Mouse (Mus musculus) kidney, postnatal 36 days (tissue): ENCODE measurements around the gene Ablim1.
A peak's percentile ranks its signal among the peaks of the same experiment; 100 is the strongest.

Source experiments
- DNase-seq, 2 experiments: peaks; one replicate each; pipeline ENCODE4 v3.0.0; 2021 to 2022; ENCODE audit warnings: mixed read lengths in 2 of 2

Gene Ablim1

DNA sequence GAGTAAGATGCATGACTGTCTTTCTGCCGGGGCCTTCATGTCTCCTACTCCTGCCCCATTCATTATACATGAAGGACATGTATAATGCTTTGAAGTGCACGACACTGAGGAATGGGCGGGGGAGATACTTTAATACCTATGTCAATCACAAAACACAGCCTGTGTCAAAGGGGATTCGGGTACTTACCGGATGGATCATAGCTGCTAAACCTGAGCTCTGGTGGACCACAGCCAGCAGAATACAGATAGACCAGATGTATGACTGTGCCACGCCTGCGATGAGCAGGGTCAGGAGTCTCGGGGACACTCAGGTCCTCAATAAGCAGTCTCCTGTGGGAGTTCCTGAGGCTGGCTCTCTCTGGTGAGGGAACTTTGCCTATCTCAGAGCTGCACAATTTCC is 99.2 kb downstream of the Ablim1 start:
- no peak for DNase-seq

DNA sequence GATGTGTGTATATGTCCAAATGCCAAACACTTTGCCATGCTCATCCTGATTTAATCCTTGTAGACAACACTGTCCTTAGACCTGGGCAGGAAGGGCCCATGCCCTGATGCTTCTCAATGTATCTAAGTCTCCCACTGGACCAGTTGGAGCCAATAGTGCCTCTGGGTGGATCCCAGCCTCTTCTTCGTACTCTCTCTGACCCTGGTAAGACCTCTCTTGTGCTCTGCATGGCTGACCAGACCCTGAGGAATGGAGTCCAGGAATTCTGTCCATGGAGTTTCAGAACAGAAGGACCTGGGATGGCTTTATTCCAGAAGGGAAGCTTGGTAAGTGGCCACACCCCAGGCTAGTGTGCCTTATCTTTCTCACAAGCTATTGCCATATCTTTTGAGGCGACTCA is 102.3 kb downstream of the Ablim1 start:
- DNase-seq, result no peak

DNA sequence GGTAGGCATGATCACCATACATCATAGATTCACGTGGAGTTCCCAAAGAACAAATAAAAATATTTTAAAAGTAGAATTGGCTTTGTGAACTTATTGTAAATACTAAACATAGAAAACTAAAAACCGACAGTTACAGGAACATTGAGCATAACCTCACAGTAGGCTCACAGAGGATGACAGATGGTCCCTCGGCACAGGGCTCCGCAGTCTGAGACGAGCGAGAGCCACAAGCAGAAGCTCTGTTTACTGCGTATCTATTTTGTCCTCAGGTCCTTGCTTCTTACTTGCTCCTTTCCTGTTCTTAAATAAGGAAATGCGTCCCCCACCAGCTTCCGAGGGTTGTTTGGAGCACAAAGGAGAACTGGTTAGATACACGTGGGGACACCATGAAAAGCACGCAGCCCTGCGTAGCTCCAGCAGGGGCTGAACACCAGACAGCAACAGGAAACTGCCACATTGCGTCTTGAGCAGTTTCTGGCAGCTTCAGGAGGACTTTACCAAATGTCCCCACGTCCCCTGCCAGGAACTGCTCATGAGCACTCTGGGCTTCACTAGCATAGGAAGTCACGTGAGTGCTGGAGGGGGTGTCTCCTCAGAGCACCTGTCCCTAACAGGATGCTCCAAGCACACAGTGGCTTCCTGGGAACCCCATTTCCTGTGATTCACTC is 103.1 kb downstream of the Ablim1 start:
- DNase-seq, result peak; percentile 45 to 67

DNA sequence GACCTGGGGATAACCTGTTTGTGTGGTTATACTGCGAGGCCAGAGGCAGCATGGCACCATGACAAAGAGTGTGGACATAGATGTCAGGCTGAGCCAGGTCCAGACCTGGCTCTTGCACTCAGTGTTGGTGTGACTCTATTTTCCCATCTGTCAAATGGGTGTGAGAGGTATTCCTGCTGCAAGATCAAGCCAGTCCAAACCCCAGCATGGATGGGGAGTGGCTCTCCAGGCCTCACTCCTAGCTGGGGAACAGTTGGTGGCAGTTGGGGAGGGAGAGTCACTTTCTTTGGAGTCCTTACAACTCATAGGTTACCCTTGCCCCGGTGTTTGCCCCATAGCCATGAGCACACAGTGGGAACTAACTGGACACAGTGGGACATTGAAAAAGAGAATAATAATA is 103.8 kb downstream of the Ablim1 start:
- no peak for DNase-seq

DNA sequence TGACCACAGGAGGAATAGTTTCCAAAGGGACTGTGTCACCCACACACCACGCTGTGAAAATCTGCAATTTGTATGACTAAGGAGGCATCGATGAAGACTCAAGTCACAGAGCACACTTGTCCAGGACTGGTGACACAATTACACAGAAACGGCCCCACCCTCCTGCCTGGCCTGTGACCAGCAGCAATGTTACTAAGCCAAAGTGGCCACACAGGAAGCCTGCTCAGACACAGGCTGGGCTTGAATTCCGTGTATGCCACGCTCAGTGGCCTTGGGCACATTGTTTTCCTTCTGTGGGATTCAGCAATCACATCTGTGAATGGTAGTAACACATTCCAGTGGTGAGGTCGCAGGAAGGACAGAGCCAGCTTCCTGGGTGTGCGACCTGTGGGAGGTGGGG is 110.6 kb downstream of the Ablim1 start:
- DNase-seq, result peak; percentile 71

DNA sequence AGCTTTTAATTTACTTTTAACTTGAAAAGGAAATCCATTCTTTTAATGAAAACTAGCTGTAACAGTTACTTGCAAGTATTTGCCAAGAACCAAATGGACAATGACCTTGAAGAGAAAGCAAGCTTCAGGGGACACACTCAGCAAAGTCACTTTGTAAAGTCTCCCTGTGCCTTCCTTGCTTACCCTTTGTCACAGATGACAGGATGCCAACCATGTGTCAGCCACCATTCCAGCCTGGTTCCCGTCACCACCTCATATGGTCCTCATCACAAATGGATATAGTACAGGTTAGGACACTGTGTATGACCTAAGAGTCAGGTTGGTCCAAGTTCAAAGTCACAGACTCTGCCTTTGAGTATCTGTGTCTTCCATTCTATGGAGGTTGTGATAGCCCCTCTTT is 112.2 kb downstream of the Ablim1 start:
- DNase-seq, result no peak

DNA sequence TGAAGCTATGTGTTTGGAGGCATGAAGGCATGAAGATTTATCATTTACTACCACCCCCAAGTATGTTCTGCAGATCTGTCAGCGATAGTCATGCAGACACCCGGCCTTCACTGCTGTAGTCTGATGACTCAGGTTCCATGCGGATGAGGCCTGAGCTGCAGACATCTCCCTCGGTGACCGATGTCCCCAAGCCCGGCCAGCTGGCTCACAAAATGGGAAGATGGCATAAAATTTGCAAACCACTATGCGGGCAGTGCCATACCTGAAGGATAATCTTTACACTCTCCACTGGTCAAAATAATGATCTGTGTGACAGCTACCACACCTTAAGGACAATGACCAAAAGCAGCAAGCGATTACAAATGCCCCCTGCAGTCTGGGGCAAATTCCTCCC is 113.6 kb downstream of the Ablim1 start:
- no peak for DNase-seq

DNA sequence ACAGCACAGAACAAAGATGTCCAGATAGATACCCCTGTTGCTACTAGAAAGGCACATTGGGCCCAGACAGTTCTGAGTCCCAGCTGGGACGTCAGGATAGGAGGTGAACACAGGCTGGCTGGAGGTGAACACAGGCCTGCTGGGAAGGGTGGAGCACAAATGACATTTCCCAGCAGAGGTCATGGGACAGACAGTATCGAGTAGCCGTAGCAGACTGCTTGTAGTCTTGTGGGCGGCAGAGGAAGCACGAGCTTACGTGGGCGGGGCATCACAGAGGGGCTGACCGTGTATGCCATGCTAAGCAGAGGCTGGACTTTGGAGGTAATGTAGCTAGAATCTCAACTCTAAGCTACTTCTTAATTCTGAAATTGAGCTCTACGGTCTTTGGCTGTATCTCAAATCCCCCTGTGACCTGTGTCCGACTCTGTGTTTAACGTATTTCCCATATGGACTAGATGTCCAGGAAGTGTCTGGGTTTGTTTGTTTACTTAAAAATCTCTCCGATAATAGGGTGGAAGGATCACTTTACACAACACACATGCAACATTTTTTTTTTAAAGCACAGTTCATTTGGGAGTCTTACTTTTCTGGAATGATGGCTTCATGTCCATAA is 114.1 kb downstream of the Ablim1 start:
- DNase-seq, result peak; percentile 58 to 66

DNA sequence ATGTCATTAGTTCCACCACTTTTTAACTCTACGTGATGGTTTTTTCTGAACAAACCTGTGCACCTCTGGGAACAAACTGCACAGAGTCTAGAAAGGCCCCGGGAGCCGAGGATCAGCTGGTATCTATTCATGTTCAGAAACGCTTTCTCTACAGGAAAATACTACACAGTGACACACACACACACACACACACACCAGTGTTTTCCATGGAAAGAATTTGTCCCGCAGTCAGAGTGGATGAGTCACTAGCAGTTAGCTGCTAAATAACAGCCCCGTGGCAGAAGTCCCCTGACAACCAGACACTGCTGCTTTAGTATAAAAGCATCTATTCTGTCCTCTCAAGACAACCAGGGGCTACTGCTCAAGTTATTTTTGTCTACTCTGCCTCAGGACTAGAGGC is 115.4 kb downstream of the Ablim1 start:
- no peak for DNase-seq

DNA sequence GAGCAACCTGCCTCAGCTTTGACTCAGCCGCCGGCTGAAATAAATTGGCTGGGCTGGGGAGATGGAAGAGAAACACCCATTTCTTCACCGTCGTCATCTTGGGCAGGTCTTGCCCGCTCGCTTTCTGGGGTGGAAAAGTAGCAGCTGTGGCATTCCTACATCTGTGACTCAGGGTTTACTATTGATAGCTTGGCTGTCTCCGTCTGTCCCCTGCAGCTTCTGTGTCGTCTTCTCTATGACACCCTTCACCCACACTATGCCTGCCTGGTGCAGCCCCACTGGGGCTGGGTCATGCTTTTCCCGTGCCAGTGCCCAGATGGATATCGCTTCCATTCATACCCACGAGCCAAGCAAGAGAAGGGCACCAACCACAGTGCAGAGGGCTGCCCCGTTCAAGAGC is 116.2 kb downstream of the Ablim1 start:
- no peak for DNase-seq

DNA sequence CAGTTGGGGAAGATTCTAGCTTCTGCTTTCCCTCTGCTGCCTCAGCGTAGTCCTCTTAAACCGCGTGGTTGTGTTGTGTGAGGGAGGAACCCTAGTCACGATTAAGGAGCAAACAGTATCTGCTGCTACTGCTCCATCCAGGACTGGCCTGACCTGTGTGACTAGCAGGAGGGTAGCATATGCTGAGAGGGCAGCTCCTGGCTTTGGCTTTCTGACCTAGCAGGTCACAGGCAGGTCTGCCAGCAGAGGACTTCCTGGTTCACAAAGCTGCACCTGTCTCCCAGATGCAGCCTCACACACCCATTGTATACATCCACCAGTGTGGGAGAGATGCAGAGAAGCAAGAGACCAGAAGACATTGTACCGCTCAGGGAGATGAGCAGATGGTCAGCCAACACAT is 116.7 kb downstream of the Ablim1 start:
- no peak for DNase-seq

DNA sequence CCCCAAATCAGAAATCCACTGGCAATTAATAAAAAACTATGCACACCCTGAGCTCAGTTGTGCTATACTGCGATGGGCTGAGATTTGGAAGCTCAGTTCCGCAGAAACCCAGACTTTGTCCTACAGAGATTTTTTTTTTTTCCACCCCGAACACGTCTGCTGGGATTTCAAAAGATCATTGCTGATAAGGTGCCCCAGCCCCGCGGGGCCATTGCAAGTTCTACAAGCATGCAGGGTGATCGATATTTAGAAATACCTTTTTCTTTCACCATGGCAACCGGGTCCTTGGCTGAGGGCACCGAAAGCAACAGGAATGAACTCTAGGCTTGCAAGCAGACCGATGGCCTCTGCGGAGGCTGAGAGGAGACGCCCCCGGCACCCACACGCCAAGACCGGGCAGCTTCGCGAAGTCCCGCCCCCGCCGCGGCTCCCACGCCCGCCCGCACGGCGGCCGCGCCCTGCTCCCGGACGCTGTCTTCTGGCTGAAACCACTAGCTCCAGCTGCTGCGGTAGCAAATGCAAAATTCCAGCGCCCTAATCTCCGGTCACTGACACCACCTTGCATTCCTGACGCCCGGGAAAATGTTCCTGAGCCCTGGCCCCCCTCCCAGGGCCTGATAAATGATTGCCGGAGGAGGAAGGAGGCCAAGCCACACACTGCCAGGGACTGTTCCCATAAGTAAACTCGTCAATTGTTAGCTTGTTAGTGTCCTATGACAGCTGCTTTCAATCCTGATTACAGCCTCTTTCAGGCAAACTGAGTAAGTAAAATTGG is 117.5 kb downstream of the Ablim1 start:
- peak; percentile 91 to 96 for DNase-seq

DNA sequence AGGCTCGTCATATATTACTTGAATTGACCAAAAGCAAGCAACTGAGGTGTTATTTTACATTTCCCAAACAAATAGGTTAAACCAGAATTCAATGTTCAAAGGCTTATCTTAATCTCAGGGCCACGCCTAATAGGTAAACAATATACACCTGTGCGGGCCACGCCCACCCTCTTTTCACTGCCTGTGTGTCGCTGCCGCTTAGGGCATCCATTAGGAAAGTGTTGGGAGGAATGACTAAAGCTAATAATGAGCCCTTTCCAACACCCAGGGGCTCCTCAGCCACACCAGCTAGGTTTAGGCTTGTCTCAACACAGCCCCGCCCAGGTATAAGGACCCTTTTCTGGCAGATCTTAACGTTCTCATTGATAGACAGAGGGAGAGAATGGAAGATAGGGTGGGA is 118.1 kb downstream of the Ablim1 start:
- DNase-seq, result no peak

DNA sequence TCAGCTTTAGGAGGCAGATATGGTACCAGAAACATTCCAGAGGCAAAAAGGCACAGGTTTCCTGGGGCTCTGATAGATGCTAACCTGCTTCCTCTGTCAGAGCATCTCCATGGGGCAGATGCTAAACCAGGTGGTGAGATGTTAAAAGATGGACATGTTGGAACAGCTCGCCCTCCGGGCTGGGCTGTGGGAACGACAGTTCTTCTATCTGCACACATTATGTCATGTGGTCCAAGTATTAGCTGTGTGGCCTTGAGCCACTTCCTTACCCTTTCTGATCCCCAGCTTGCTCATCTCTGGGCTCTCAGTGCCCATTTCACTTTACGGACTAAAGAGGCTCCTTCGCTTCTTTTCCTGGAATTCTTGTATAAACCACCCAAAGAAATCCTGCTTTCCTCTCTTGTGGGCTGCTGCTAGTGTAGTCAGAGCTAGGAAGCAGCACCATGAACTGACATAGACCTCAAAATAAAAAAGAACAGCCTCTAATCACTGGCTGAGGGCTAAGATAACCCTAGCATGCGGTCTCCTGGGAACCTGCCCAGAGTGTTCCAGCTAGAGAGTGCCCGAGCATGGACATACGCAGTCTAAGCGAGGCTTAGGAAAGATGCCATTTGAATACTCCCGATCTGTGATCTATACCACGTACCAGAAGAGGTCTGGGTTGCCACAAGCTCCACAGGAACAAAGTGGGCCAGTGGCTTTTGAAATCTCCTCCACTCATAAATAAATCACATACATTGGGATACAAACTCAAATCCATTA is 119.4 kb downstream of the Ablim1 start:
- no peak for DNase-seq

DNA sequence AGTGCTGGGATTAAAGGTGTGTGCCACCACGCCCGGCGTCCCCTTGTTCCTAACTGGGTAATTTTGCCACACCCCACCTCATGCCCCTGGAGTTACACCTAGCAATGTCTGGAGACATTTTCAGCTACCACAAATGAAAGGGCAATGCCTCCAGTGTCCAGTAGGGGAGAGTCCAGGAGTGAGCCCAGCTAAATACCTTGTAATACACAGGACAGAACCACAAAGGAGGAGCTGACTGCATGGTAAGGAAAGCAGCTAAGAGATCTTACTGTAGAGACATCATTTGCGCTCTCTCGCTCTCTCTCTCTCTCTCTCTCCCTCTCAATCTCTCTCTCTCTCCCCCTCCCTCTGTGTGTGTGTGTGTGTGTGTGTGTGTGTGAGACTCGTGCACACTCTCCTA is 120.8 kb downstream of the Ablim1 start:
- peak; percentile 63 to 74 for DNase-seq

DNA sequence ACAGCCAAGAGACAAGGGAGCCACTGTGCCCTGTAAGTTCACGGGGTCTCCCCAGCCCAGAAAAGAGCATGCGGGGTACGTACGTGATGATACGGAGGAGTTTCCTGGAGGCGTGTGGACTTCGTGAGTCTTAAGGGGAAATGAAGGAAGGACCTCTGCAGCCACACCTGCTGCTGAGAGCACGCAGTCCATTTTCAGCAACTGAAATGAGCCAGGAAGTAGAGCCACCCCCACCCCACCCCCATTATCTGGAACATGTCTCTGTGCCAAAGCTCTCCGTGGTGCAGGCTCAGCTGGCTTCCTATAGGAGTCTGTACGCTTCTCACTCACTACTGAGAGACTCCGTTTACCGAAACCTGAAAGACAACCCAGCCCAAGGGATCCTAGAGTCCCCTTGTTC is 121.3 kb downstream of the Ablim1 start:
- DNase-seq, result no peak

DNA sequence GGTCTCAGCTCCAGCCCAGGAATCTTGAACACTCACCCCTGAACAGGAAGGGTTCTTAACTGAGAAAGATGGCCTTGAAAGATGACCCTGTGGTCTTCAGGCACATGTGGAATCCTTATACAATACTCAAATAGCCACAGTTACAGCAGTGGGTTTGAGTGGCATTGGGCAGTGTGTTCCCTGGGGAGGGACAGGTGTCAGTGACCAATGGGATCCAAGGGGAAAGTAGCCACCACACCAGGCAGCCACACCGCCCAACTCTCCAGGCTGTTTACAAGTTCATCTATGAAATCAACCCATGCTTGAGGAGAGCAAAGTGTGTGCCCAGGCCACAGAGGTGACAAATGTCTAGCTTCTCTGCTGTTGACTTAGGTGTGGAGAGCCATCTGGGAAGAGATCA is 123.6 kb downstream of the Ablim1 start:
- DNase-seq, result no peak

DNA sequence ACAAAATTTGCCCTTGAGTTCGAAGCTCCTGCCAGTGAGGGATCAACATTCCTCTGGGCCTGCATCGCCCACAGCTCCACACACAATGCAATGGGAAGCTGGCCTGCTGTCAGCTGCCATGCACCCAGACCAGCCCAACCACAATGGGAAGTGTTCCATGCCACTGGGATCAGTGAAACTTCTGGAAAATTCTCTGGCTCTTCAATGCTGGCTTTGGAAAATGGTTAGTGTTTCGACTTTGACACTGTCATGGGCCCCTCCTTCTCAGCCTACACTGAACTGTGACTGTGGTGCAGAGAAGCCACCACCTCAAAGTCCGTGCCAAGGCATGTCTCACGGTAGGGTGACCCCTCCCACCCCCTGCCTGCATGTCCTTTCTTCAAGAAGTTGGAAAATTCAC is 125.3 kb downstream of the Ablim1 start:
- peak; percentile 68 to 69 for DNase-seq

DNA sequence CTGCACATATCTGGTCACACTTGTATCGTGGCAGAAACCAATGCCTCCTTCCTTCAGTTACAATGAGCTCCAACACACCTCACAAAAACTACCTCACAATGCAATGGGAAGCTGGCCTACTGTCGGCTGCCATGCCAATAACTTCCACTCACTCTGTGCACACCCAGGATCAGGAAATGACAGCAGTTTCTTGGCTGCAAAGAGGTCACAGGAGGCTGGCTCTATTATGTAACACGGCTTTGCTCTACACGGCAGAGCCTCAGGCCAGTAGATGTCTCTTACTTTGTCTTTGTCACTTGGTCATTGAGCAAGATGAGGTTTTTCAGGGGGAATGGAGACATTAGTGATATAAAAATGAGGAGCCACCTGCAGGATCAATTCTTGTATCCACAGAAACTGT is 126.2 kb downstream of the Ablim1 start:
- peak; percentile 42 to 55 for DNase-seq

DNA sequence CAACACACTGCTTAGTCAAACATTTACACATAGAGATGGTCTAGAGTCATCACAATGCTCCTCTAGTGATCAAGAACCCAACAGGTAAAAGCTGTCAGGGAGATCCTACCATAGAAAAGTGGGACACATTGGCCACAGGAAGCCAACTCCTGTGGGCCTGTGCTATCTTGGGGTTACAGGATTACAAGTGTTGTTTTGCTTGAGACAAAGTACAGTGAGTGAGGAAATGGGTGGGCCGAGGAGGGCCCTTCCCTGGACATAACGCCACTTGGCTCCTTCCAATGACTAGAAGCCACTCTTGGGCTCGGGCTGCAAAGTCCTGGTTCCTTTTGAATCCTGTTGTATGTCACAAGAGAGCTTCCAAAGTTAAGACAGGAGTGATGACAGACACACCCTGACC is 129.7 kb downstream of the Ablim1 start:
- DNase-seq, result no peak

DNA sequence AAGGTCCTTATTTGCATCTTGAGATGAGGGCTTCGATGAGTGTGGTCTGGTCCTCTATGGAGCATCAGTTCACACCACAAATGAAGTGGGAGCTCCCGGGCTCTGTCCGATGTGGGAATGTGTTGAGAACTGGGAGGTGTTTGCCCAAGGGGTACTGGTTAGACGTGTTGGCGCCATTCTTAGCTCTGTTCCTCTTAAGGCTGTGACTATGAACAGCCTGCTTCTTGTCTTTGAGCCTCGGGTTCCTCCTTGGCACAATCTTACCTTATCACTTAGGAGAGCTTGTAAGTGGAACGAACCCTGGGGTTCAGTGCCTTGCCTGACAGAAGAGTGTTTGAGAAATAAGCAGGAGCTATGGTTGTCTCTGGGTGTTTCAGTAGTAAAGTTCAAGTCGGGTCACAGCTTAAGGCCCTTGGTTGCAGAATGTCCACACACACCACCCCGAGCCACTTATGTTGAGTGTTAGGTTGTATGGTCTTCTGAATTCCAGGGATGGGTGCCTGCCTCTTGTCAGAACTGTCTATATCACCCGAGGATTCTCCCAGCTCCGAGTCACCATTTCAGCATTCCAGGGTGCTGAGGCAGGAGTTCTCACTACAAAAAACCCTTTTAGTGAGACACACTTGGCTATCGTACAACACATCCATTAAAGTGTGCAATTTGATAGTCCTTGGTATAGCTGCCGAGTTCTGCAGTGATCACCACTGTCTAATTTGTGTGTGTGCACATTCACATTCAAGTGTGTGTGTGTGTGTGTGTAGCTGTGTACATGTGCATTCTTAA is 131.6 kb downstream of the Ablim1 start:
- no peak for DNase-seq

DNA sequence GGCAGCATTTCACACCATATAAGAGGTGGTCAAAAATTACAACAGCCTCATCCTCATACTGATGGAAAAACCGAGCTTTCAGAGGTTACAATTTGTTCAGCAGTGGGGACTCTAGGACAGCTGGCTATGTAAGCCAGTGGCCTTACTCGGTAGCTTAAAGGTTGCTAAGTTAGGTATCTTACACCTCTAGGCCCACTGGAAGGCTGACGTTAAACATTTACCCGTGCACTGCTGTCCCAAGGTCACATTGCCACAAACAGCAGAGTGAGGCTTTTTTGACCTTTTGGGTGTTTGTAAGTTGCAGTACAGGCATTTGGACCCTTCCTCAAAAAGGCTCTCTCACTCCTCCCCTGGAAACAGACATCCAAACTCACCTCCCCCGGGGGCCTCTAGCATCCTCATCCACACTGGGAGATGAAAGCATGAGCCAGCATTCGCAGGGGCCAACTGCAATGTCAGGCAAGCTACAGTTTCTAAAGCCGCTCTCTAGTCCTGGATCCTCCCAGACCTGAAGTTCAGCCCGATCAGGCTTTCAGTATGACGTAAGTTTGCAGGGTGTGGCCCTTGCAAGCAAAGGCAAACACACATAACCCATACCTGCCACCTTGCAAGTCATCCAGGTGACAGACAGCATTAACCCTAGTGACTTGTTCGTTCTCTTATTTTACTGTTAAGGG is 132.7 kb downstream of the Ablim1 start:
- DNase-seq, result peak; percentile 70 to 87
